Mouse (Mus musculus): ENCODE measurements at regions not wholly inside any gene's neighbourhood (a gene's known extent, or its start where the extent isn't known, plus 50 kb on each side); places are given as distances from the start of the nearest gene placed in this dataset.

DNA sequence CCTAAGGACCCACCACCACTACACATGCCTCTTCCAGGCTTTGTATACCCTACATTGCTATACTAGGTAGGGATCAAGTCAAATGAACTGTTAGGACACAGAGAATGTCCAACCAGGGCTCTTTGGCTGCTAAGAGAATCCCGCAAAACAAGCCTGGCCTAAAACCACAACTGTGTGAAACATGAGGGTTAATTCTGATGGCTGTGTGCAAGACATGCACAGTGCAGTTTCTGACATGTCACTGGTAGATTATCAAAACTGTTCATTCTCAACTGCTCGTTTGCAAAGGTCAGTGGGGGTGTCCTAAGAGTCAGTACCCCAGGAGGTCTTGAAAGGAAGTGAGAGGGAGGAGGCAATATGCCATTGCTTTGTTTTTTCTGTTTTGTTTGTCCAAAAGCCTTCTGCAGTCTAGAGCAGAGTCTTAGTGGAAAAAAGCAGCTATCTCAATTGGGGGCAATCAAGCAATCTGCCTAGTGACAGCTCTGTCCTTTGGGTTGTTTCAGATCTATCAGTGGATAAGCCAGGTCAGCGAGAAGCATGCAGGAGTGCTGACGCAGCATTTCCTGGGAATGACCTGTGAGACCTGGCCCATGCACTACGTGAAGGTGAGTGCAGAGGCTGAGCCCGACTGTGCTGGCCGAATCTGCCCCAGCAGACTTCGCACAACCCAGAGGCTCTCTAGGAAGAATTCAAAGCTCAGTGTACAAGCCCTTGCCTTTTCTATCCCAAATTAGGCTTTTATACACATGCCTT, 151.3 kb upstream of the 4933402D24Rik start:
- DNase-seq = no peak

DNA sequence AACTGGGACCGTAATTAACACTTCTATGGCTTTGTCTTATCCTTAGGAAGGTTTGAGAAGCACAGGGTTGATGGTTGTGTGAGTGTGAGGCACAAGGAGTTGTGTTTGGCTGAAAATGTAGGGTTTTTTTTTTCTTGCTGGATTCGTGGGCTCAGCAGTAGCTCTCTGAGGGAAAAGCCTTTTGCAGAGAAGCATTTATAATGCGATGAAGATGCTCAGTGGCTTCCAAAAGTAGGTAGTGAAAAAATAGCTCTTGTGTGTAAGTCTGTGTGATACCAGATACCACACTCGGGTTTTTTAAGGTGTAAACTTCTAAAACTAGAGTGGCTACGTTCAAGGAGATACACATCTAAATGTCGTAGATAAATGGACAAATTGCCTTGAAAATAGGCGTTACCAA, 149.1 kb upstream of the 4933402D24Rik start:
- DNase-seq = no peak

GRCm38 (mm10) chr1:63916907-63917650, 148.0 kb upstream of the 4933402D24Rik start:
- no peak for DNase-seq

DNA sequence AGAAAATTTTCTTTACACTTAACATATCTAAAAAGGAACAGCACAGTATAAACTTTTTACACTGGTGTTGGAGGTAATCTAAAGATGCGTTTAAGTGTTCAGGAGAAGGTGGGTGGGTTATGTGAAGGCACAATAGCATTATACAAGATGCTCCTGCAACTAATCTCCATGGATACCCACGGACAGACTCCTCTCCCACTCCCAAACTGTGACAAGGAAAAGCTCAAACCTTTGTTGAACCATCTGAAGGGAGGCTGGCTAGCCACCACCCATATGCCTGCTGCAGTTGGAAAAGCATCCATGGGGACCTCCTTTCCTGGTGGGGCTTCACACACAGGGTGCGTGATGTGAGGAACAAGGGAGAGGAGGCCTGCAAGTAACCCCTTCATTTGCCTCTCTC, 141.7 kb upstream of the 4933402D24Rik start:
- no peak for DNase-seq

DNA sequence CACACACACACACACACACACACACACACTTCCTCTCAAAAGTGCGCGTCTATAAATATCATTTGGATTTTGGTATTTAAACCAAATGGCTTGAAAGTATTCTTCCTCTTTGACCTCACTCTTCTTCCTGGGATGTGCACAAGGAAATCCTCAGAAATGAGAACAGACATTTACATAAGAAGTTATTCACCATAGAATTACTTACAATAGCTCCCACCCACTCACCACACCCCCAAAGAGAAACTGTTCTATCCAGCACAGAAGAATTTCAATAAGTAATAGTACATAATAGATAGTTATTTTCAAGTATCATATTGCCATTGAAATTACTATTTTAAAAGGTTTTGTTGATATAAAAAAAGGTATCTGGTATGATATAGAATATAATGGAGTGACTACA, 140.1 kb upstream of the 4933402D24Rik start:
- DNase-seq = no peak

- DNase-seq = no peak
These were observed 134.6 kb upstream of the 4933402D24Rik start for GRCm38 (mm10) chr1:63903620-63904019.

DNA sequence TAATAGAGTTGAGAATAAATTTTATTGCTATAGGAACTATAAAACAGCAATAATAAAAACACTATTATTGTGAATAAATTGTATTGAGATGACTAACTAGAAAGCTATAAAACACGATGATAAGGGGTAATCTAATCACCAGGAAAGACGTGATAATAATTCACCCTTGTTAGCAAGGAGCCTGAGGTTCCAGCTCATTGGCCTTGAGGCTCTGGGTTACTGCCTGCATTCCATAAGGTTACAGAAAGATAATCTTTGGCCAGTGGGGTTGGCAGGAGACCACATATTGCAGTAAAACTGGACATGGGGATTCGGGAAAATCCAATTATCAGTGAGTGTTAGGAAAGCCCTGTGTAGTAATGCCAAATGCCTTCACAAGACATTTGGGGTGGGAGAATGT, 134.1 kb upstream of the 4933402D24Rik start:
- DNase-seq = peak; percentile 51 to 65

DNA sequence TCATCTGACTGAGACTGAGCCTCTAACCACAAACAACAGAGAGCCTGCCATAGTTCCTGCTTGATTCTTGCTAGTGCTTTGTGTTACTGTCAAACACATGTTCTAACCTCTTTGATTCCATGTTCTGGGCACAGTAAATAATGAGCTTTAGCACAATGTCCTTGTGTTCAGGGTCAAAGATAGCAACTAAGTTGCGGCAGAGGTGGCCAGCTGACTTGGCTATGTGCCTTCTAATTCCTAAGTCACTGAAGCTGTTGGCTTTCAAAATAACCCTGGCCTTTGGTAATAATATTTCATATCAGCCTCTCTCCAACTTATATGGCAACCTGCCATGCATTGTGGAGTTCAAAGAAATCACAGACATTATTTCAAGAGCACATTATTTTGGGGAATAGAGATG, 133.3 kb upstream of the 4933402D24Rik start:
- peak; percentile 74 to 79 for DNase-seq

DNA sequence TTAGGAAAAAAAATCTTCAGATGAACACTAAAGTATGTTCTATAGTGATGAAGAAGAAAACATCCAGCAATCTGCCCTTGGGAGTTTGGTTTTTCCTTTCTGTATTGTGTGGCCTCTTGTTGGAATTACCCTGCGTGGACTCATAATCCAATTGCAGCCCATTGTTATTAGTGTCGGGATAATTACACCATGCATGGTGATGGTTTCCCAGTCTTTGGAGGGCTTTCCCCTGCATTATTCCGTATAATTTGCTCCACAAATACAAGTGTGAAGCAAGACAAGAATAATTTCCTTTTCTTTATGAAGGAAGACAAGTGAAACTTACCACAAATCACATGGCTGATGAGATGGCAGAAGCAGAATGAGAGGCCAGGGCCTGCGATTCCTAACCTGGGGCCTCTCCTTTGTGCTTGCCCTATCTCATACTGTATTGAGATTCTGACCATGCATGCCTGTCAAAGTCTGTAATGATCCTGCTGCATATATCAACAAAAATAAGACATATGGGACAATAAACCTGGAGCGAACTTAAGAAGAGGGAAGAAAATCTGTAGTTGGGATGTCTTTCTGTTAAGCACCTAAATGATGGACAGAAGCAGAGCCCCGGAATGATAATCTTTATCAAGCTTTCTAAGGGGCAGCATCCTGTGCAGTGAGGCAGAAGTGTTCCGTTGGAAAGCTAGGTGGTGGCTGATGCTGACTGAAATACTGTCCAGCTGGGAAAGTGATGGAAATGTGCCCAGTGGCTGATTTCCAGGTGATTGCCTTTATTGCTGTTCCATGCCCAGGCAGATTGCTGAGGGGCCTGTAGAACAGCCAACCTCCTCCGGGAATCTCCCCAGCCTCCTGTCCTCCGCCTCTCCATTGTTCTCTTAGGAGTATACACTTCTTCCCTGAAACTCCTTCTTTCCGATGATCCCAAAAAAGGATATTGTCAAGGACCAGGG, 130.8 kb upstream of the 4933402D24Rik start:
- DNase-seq = peak; percentile 19 to 35

DNA sequence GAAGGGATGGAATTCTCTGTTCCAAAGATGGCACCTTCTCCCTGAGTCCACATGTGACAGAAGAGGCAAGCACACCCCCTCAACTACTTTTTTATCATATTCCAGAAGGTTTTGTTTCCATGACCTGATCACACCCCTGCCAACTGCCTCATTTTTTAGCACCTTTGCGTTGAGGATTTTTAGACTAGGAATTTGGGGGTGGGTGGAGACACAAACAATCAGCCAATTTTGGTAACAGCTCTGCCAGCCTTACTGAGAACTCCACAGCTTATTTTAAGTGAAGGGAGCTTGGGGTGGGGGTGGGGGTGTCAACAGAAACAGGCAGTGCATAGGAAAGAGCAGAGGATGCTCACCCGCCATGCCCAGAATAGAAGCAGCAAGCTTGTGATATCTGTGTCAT, 129.7 kb upstream of the 4933402D24Rik start:
- no peak for DNase-seq

- DNase-seq = no peak
These were observed 128.5 kb upstream of the 4933402D24Rik start for GRCm38 (mm10) chr1:63897556-63897955.

DNA sequence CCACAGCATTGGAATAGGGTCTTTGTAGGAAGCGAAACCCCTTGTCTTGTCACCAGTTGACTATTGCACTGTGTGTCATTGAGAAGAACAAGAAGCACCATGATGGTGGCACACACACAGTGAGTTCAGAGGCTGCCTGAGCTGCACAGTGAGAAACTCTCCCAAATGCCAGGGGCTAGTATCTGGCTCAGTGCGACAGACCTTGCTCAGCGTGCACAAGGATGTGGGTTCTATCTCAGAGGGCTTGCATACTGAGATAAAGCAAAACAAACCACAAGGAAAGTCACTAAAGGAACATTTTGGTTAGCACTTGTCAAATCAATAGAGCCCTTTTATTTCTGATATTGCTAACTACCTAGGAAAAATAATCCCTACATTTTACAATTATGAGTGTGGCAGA, 110.5 kb upstream of the 4933402D24Rik start:
- DNase-seq = no peak

GRCm38 (mm10) chr1:63876589-63877251, 107.7 kb upstream of the 4933402D24Rik start:
- DNase-seq = no peak

- no peak for DNase-seq
These were observed 106.4 kb upstream of the 4933402D24Rik start for GRCm38 (mm10) chr1:63875297-63875962.

DNA sequence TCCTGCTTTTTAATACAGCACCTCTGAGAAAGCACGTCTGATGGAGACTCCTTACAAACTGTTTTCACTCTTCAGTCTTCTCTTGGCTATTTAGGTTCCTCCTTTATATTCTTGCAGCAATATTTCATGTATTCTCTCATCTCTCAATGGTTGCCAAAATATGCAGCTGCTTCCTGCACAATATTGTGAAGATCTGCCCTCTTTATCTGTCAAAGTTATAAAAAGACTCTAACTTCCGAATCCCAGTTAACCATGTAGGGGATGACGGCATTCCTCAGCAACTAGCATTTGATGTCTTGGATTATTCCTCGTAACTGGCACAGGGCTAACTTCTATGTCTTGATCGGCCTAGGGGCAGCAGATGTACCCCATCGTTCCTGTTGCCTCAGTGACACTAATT, 102.8 kb upstream of the 4933402D24Rik start:
- no peak for DNase-seq

- no peak for DNase-seq
These were observed 100.3 kb upstream of the 4933402D24Rik start for GRCm38 (mm10) chr1:63869342-63869741.

DNA sequence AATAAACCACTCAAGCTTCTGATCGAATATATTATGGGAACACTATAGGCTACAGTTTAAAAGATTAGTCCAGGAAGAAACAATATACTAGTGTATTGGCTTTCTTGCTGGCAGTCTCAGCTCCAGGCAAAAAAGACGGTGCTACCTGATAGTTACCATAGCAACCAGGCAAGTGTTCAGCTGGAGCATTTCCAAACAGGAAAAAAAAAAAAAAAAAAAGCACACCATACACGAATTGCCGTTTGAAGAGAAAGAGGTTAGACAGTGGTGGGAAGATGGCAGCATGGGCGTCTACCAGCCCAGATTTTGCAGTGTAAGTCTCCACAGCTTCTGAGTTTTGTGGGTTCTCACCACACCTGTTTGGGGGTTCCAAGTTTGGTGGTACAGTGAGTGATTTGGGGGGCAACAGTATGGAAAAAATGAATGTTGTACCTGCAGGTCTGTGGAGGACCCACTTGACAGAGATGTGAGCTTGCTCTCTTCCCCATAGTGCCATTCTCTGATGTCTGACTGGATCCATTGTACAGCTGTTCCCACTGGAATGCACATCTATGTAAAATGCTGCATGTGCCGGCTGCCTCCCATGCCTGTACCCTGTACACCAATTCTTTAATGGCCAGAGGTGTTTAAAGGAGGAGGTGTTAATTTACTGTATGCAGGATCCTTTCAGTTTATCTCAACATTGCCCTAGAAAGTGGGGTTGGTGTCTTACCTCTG, 89.0 kb upstream of the 4933402D24Rik start:
- no peak for DNase-seq

- DNase-seq = no peak
These were observed 88.4 kb upstream of the 4933402D24Rik start for GRCm38 (mm10) chr1:63857468-63857867.

DNA sequence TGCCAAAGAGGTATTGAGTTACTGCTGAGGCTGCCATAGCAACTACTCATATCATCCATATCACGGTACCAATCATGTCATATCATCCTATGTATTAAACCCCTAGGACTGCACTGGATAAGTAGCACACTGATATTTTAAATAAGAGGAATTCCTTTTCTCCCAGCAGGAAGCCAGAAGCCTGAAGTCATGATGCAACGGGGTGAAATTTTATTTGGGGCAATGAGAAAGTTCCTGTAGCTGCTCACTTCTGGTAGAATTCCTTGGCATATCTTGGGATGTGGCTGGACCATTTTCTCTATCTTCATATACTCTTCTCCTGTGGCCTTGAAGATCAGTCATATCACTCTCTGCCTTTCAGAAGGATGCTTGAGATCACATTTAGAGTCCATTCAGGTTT, 87.3 kb upstream of the 4933402D24Rik start:
- DNase-seq = no peak

DNA sequence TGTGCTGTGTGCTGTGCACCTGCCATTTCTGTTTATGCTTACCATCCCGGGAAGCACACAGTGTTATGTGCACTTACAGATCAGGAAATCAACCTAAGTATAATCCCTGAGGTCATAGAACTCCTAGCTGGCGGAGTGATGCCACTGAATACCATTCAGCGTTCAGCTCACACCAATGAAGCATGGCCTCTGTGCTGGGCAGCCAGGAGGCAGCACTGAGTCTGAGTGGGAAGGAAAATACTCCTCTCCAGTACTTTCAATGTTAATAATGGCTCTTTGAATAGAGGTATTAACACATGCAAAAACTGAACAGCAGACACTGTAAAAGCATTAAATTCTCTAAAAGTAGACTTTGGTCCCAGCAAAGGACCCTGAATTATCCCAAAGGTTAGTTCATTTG, 85.7 kb upstream of the 4933402D24Rik start:
- peak; percentile 12 to 43 for DNase-seq

Measured in adrenal gland, postnatal 36 days (tissue).